Mouse (Mus musculus): Measurements from ENCODE around the gene Acsl3.

Gene Acsl3

GRCm38 (mm10) chr1:78740676-78741075 lies 83.1 kb downstream of the Acsl3 start:
- DNase-seq (ENCODE audit: extremely low spot score, low spot score), result no peak

DNA sequence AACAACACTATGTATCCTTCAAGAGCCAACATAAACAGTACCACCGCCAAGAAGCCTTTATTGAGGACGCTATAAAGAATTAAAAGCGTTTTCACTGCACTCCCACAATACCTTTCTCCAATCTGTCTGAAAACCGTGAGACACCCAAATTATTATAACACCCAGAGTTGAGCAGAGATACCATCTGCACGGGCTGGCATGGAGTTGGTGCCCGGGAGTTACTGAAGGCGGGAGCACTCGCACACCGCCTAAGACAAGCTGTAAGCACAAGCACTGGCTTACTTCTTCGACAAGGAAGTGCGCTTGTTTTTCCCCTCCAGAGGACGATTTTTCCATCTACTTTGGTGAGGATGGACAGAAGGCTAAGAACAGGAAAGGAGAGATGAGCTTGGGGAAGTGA lies 84.6 kb downstream of the Acsl3 start:
- DNase-seq (ENCODE audit: extremely low spot score, low spot score), result no peak

GRCm38 (mm10) chr1:78743318-78743717 lies 85.7 kb downstream of the Acsl3 start:
- no peak for DNase-seq (ENCODE audit: extremely low spot score, low spot score)

DNA sequence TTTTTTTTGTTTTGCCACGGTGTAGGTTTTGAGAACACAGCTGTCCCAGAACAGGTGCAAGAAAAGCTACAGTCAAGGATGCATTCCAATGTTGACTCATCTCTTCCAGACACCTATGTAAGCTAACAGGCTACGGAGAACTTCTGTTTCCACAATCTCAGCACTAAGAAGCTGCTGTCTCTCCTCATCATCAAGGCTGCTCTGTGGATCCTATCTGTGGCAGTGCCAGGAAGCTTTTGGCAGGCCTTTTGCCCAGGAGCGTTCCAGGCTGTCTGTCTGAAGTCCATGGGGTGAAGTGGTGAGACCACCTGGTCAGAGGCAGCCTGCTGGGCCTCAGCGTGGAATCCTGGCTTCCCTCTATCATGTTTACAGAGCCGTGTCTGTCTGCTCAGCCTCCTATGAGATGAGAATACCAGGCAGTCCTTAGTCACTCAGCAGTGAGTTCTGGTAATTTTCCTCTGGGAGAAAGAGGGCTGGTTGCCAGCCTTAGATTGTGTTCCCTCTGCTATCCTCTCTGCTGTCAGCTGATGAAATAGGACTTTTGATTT lies 87.7 kb downstream of the Acsl3 start:
- DNase-seq (ENCODE audit: extremely low spot score, low spot score), result no peak
